Mouse (Mus musculus): ENCODE results near the gene Atp6v1g2.

GRCm38 (mm10) chr17:35239700-35240099, 6.2 kb downstream of the Atp6v1g2 start:
- no peak for TF ChIP-seq CTCF (IDR thresholded peaks at IDR 0.05; ENCODE audit: low read depth)
- TF ChIP-seq EP300 (optimal IDR thresholded peaks at IDR 0.05): no peak

Measured in stomach, postnatal 0 days (tissue).